Mouse (Mus musculus): ENCODE measurements around the gene Gnb1l. TPM values are rescaled to one million over a fixed set of nuclear protein-coding genes. Genes with fewer than 3 reads are reported as not detected.

Gnb1l gene
- polyA plus RNA-seq, 1 experiment from 2014 or later = 14.0 TPM

GRCm38 (mm10) chr16:18484794-18485435, 13.6 kb upstream of the Gnb1l start:
- ATAC-seq = no peak
- H3K36me3 ChIP-seq = no peaks in the 10 kb centered on the region
- no peaks in the 10 kb centered on the region for H3K27me3 ChIP-seq (replicated peaks)
- WGBS = 64% methylated on average over 5 of the region's 5 CpGs
- H3K27ac ChIP-seq = no peak overlapping the region
- H3K9ac ChIP-seq = no peak overlapping the region
- H3K4me3 ChIP-seq (replicated peaks) = no peak overlapping the region
- H3K4me2 ChIP-seq (replicated peaks) = no peak overlapping the region
- H3K4me1 ChIP-seq (replicated peaks) = no peaks in the 10 kb centered on the region
- no peaks in the 10 kb centered on the region for H3K9me3 ChIP-seq

- Histone ChIP-seq H3K27ac (no peak overlapping the region), H3K36me3 (no peaks in the 10 kb centered on the region), H3K27me3 (replicated peaks) (no peaks in the 10 kb centered on the region), H3K9me3 (no peaks in the 10 kb centered on the region), H3K4me3 (replicated peaks) (no peak overlapping the region), H3K4me2 (replicated peaks) (no peak overlapping the region), H3K4me1 (replicated peaks) (no peaks in the 10 kb centered on the region), H3K9ac (no peak overlapping the region)
- ATAC-seq = no peak
- WGBS = 95% methylated on average over 2 of the region's 2 CpGs
Observed at GRCm38 (mm10) chr16:18486126-18486525, 12.4 kb upstream of the Gnb1l start.

- no peaks in the 10 kb centered on the region for H3K4me1 ChIP-seq (replicated peaks)
- H3K36me3 ChIP-seq = no peaks in the 10 kb centered on the region
- no peak overlapping the region for H3K4me3 ChIP-seq (replicated peaks)
- no peak for ATAC-seq
- H3K4me2 ChIP-seq (replicated peaks) = no peak overlapping the region
- H3K9ac ChIP-seq = no peak overlapping the region
- no peaks in the 10 kb centered on the region for H3K27me3 ChIP-seq (replicated peaks)
- no peak overlapping the region for H3K27ac ChIP-seq
- no peaks in the 10 kb centered on the region for H3K9me3 ChIP-seq
- WGBS = 99% methylated on average over 3 of the region's 3 CpGs
Observed at GRCm38 (mm10) chr16:18490281-18490680, 8.2 kb upstream of the Gnb1l start.

GRCm38 (mm10) chr16:18490894-18491293, 7.6 kb upstream of the Gnb1l start:
- Histone ChIP-seq H3K4me2 (replicated peaks) (no peak overlapping the region), H3K36me3 (no peaks in the 10 kb centered on the region), H3K27me3 (replicated peaks) (no peaks in the 10 kb centered on the region), H3K9me3 (no peaks in the 10 kb centered on the region), H3K9ac (no peak overlapping the region), H3K4me1 (replicated peaks) (no peaks in the 10 kb centered on the region), H3K27ac (no peak overlapping the region), H3K4me3 (replicated peaks) (no peak overlapping the region)
- no peak for ATAC-seq
- WGBS = 70% methylated on average over 1 of the region's 1 CpGs

- 8% methylated on average over 6 of the region's 6 CpGs for WGBS
Observed at GRCm38 (mm10) chr16:18497865-18498515, 523 bp upstream of the Gnb1l start.

GRCm38 (mm10) chr16:18498996-18499395, 483 bp downstream of the Gnb1l start:
- Histone ChIP-seq H3K4me3 (replicated peaks) (peak overlapping the region; percentile 81), H3K9me3 (no peaks in the 10 kb centered on the region), H3K27ac (peak overlapping the region; percentile 83), H3K27me3 (replicated peaks) (no peaks in the 10 kb centered on the region), H3K36me3 (peaks cover 7% of the 10 kb centered on the region), H3K4me2 (replicated peaks) (peak overlapping the region; percentile 89), H3K4me1 (replicated peaks) (peaks cover 7% of the 10 kb centered on the region), H3K9ac (peak overlapping the region; percentile 78)
- ATAC-seq = peak; percentile 69
- WGBS = under 1% methylated on average over 24 of the region's 24 CpGs

More at GRCm38 (mm10) chr16:18497865-18498515, 523 bp upstream of the Gnb1l start:
- H3K27ac ChIP-seq = peak overlapping the region; percentile 83
- peak overlapping the region; percentile 78 for H3K9ac ChIP-seq
- peaks cover 7% of the 10 kb centered on the region for H3K4me1 ChIP-seq (replicated peaks)
- H3K4me3 ChIP-seq (replicated peaks) = peak overlapping the region; percentile 81
- no peaks in the 10 kb centered on the region for H3K9me3 ChIP-seq
- peak; percentile 70 for ATAC-seq
- H3K27me3 ChIP-seq (replicated peaks) = no peaks in the 10 kb centered on the region
- H3K36me3 ChIP-seq = peaks cover 7% of the 10 kb centered on the region
- H3K4me2 ChIP-seq (replicated peaks) = peak overlapping the region; percentile 89

- Histone ChIP-seq H3K36me3 (peaks cover 7% of the 10 kb centered on the region), H3K27ac (no peak overlapping the region), H3K4me3 (replicated peaks) (no peak overlapping the region), H3K9ac (no peak overlapping the region), H3K27me3 (replicated peaks) (no peaks in the 10 kb centered on the region), H3K9me3 (no peaks in the 10 kb centered on the region), H3K4me1 (replicated peaks) (peaks cover 7% of the 10 kb centered on the region), H3K4me2 (replicated peaks) (no peak overlapping the region)
- WGBS = 95% methylated on average over 6 of the region's 6 CpGs
- no peak for ATAC-seq
Observed at GRCm38 (mm10) chr16:18501531-18501930, 3.0 kb downstream of the Gnb1l start.

- Histone ChIP-seq H3K36me3 (peaks cover 7% of the 10 kb centered on the region), H3K27ac (no peak overlapping the region), H3K9me3 (no peaks in the 10 kb centered on the region), H3K4me1 (replicated peaks) (peaks cover 7% of the 10 kb centered on the region), H3K4me3 (replicated peaks) (no peak overlapping the region), H3K27me3 (replicated peaks) (no peaks in the 10 kb centered on the region), H3K9ac (no peak overlapping the region), H3K4me2 (replicated peaks) (no peak overlapping the region)
- WGBS = 90% methylated on average over 14 of the region's 14 CpGs
- ATAC-seq = no peak
Observed at GRCm38 (mm10) chr16:18503566-18504342, 5.2 kb downstream of the Gnb1l start.

GRCm38 (mm10) chr16:18506524-18507199, 8.1 kb downstream of the Gnb1l start:
- no peak overlapping the region for H3K4me2 ChIP-seq (replicated peaks)
- H3K27ac ChIP-seq = no peak overlapping the region
- H3K4me1 ChIP-seq (replicated peaks) = no peaks in the 10 kb centered on the region
- no peak overlapping the region for H3K4me3 ChIP-seq (replicated peaks)
- H3K36me3 ChIP-seq = peaks cover under 1% of the 10 kb centered on the region
- H3K9me3 ChIP-seq = no peaks in the 10 kb centered on the region
- no peak for ATAC-seq
- H3K27me3 ChIP-seq (replicated peaks) = no peaks in the 10 kb centered on the region
- WGBS = 90% methylated on average over 3 of the region's 3 CpGs
- no peak overlapping the region for H3K9ac ChIP-seq

GRCm38 (mm10) chr16:18507200-18507549, 8.7 kb downstream of the Gnb1l start:
- 27% methylated on average over 1 of the region's 1 CpGs for WGBS
- Histone ChIP-seq H3K4me2 (replicated peaks) (no peak overlapping the region), H3K27me3 (replicated peaks) (no peaks in the 10 kb centered on the region), H3K36me3 (no peaks in the 10 kb centered on the region), H3K9me3 (no peaks in the 10 kb centered on the region), H3K27ac (no peak overlapping the region), H3K4me1 (replicated peaks) (no peaks in the 10 kb centered on the region), H3K4me3 (replicated peaks) (no peak overlapping the region), H3K9ac (no peak overlapping the region)
- ATAC-seq = no peak

- H3K27me3 ChIP-seq (replicated peaks) = no peaks in the 10 kb centered on the region
- 86% methylated on average over 5 of the region's 5 CpGs for WGBS
Observed at GRCm38 (mm10) chr16:18511741-18512140, 13.2 kb downstream of the Gnb1l start.

GRCm38 (mm10) chr16:18513508-18513907, 15.0 kb downstream of the Gnb1l start:
- ATAC-seq = no peak
- no peak overlapping the region for H3K4me3 ChIP-seq (replicated peaks)
- no peaks in the 10 kb centered on the region for H3K36me3 ChIP-seq
- no peak overlapping the region for H3K27ac ChIP-seq
- 44% methylated on average over 6 of the region's 6 CpGs for WGBS
- H3K9ac ChIP-seq = no peak overlapping the region
- H3K4me1 ChIP-seq (replicated peaks) = no peaks in the 10 kb centered on the region
- no peaks in the 10 kb centered on the region for H3K9me3 ChIP-seq
- H3K4me2 ChIP-seq (replicated peaks) = no peak overlapping the region
- no peaks in the 10 kb centered on the region for H3K27me3 ChIP-seq (replicated peaks)

More at GRCm38 (mm10) chr16:18511741-18512140, 13.2 kb downstream of the Gnb1l start:
- no peaks in the 10 kb centered on the region for H3K9me3 ChIP-seq
- ATAC-seq = no peak
- no peak overlapping the region for H3K4me3 ChIP-seq (replicated peaks)
- H3K4me2 ChIP-seq (replicated peaks) = no peak overlapping the region
- H3K9ac ChIP-seq = no peak overlapping the region
- no peaks in the 10 kb centered on the region for H3K36me3 ChIP-seq
- no peaks in the 10 kb centered on the region for H3K4me1 ChIP-seq (replicated peaks)
- H3K27ac ChIP-seq = no peak overlapping the region
